Mouse (Mus musculus) liver, embryonic 14.5 days (tissue): ENCODE measurements at regions not wholly inside any gene's neighbourhood (a gene's known extent, or its start where the extent isn't known, plus 50 kb on each side); places are given as distances from the start of the nearest gene placed in this dataset.

Experiments used
- CTCF ChIP-seq: IDR thresholded peaks from 2 replicates; pipeline ENCODE4 v1.5.1; 2016; ENCODE audit warnings: antibody characterized with exemption, low read depth, control low read depth
- EP300 ChIP-seq: IDR thresholded peaks from 2 replicates; pipeline ENCODE4 v1.6.1; 2016; ENCODE audit warnings: antibody characterized with exemption, low read depth

- no peak for TF ChIP-seq CTCF
- TF ChIP-seq EP300 = no peak
These were observed 162.0 kb upstream of the Adgrl2 start for GRCm38 (mm10) chr3:149152312-149152711.
